Comparison of ENCODE assay signal across 8 mouse cellular contexts in genomic region chr5:122968322-122968721, GRCm38 (mm10). TPM values are rescaled to one million over a fixed set of nuclear protein-coding genes. Genes with fewer than 3 reads are reported as not detected.
DNase-seq lines count a peak whose midpoint lies in the region; ATAC-seq and TF ChIP-seq lines count a peak whose summit lies in the region.
"Had no signal": no experiment of that assay in that cellular context is flagged by ENCODE, and none has a peak within 500 bp of the region (broad histone marks: within the 10 kb centered on the region; RNA-seq: fewer than 3 reads in every experiment).

No protein-coding gene starts in this region.

- TF ChIP-seq EP300 in MEL (IDR thresholded peaks at IDR 0.05; ENCODE audit: low read depth in 1 of 2, low read length in 2 of 2): no peak

- TF ChIP-seq RAD21 in MEL (IDR thresholded peaks at IDR 0.05; ENCODE audit: low read depth, low read length): peak; percentile 78

- peak; percentile 54 to 63; a peak in 3 of 4 replicates for ATAC-seq in hematopoietic stem cell, adult 5-6 weeks (replicated peaks in 1 of 2; ENCODE audit: insufficient read depth in 1 of 2, low FRiP score in 2 of 2, low TSS enrichment in 1 of 2, low read depth in 1 of 2, poor library complexity in 2 of 2, severe bottlenecking in 2 of 2)

- H3K4me1 ChIP-seq in MEL (ENCODE audit: control insufficient read depth in 1 of 2, insufficient read depth in 2 of 2, low read length in 2 of 2): peaks cover 0 to 13% of the 10 kb centered on the region in 2 experiments; a peak in 2 of 4 replicates
- no peaks in the 10 kb centered on the region for H3K4me1 ChIP-seq in embryonic fibroblast, embryonic 13.5 days (ENCODE audit: control insufficient read depth, insufficient read depth, low read length)
- H3K4me1 ChIP-seq in small intestine, adult 2 months (ENCODE audit: control insufficient read depth, insufficient read depth, insufficient read length, low read length): peaks cover 15% of the 10 kb centered on the region
- H3K4me1 ChIP-seq: hindbrain, embryonic 15.5 days had no signal

- no peak overlapping the region for H3K4me3 ChIP-seq in MEL (ENCODE audit: control insufficient read depth in 1 of 2, insufficient read depth in 1 of 2, low read depth in 2 of 2, low read length in 2 of 2)
- no peak overlapping the region for H3K4me3 ChIP-seq in embryonic fibroblast, embryonic 13.5 days (ENCODE audit: insufficient read depth, low read length)
- no peak overlapping the region for H3K4me3 ChIP-seq in small intestine, adult 2 months (ENCODE audit: low read depth, low read length)
- H3K4me3 ChIP-seq: hindbrain, embryonic 15.5 days had no signal

- peaks cover 0 to 17% of the 10 kb centered on the region in 2 experiments; a peak in 2 of 4 replicates for H3K36me3 ChIP-seq in MEL (ENCODE audit: control insufficient read depth in 1 of 2, insufficient read depth in 2 of 2, low read length in 2 of 2)
- no peaks in the 10 kb centered on the region for H3K36me3 ChIP-seq in small intestine, adult 2 months (ENCODE audit: control insufficient read depth, insufficient read depth, low read length)
- H3K36me3 ChIP-seq: hindbrain, embryonic 15.5 days had no signal

- H3K9me3 ChIP-seq in MEL (replicated peaks; ENCODE audit: insufficient read depth, low read length): no peaks in the 10 kb centered on the region
- H3K9me3 ChIP-seq: hindbrain, embryonic 15.5 days had no signal

- WGBS in small intestine, adult 2 months: 10% methylated on average over 4 of the region's 4 CpGs

- H3K9ac ChIP-seq in MEL (ENCODE audit: control insufficient read depth, low read depth, low read length, poor library complexity, severe bottlenecking): no peak overlapping the region
- H3K9ac ChIP-seq: hindbrain, embryonic 15.5 days had no signal

- TF ChIP-seq CTCF in MEL (IDR thresholded peaks at IDR 0.05 in 2 of 3, conservative IDR thresholded peaks at IDR 0.05 in 1 of 3; ENCODE audit: control insufficient read depth in 1 of 3, insufficient read depth in 1 of 3, low read depth in 2 of 3, low read length in 3 of 3, poor library complexity in 1 of 3, severe bottlenecking in 1 of 3): peak; percentile 47 to 83 (median 66)
- TF ChIP-seq CTCF in embryonic fibroblast, embryonic 13.5 days (IDR thresholded peaks at IDR 0.05; ENCODE audit: borderline replicate concordance, insufficient read depth, low read length): peak; percentile 81; the same call in 1 of the 2 replicates
- TF ChIP-seq CTCF in small intestine, adult 2 months (IDR thresholded peaks at IDR 0.05; ENCODE audit: extremely low read depth, insufficient read length, insufficient replicate concordance, low read depth, low read length): peak; percentile 94

- no peaks in the 10 kb centered on the region for H3K79me2 ChIP-seq in MEL (ENCODE audit: control insufficient read depth, insufficient read depth, low read length, poor library complexity)

- H3K27ac ChIP-seq in MEL (ENCODE audit: control insufficient read depth, low read depth, low read length): no peak overlapping the region
- no peak overlapping the region for H3K27ac ChIP-seq in embryonic fibroblast, embryonic 13.5 days (ENCODE audit: insufficient read depth, low read length)
- H3K27ac ChIP-seq in small intestine, adult 2 months (ENCODE audit: insufficient read depth, low read depth, low read length): no peak overlapping the region
- H3K27ac ChIP-seq: hindbrain, embryonic 15.5 days had no signal

- DNase-seq in MEL (ENCODE audit: low read depth, low spot score): peak; percentile 52
- DNase-seq in adrenal gland, postnatal 25 days: peak; percentile 76
- peak; percentile 78 to 84 for DNase-seq in layer of hippocampus, postnatal 10 days (ENCODE audit: low spot score in 2 of 2)
- DNase-seq in lung, postnatal 25 days (ENCODE audit: low spot score): peak; percentile 85

- no peaks in the 10 kb centered on the region for H3K27me3 ChIP-seq in MEL (ENCODE audit: control insufficient read depth in 1 of 2, insufficient read depth in 2 of 2, low read length in 2 of 2)
- H3K27me3 ChIP-seq in small intestine, adult 2 months (ENCODE audit: control insufficient read depth, insufficient read depth, low read length): no peaks in the 10 kb centered on the region
- H3K27me3 ChIP-seq: hindbrain, embryonic 15.5 days had no signal

- TF ChIP-seq POLR2A in MEL (IDR thresholded peaks at IDR 0.05; ENCODE audit: control insufficient read depth in 1 of 2, insufficient read depth in 1 of 2, low read depth in 1 of 2, low read length in 2 of 2, poor library complexity in 1 of 2): no peak
- no peak for TF ChIP-seq POLR2A in embryonic fibroblast, embryonic 13.5 days (IDR thresholded peaks at IDR 0.05; ENCODE audit: low read depth, low read length)
- no peak for TF ChIP-seq POLR2A in small intestine, adult 2 months (IDR thresholded peaks at IDR 0.05; ENCODE audit: low read depth, low read length)

TF ChIP-seq in MEL, 35 proteins besides CTCF, POLR2A, EP300 and RAD21:
- TF ChIP-seq SMC3 (IDR thresholded peaks at IDR 0.05; ENCODE audit: low read depth, low read length) (peak; percentile 84), ZC3H11A (IDR thresholded peaks at IDR 0.05; ENCODE audit: low read depth, low read length) (peak; percentile 50), JUND (IDR thresholded peaks at IDR 0.05; ENCODE audit: low read depth, low read length) (no peak)

RNA-seq across cellular contexts. Expression of gene Kdm2b, which starts 21.3 kb away (rescaled TPM):
- 24.8 and 29.2 TPM in 2 replicates for total RNA-seq in MEL (2012; rRNA removed)
- polyA plus RNA-seq in MEL (2012; ENCODE audit: insufficient read depth in 1 of 2, insufficient read length in 2 of 2, low read depth in 1 of 2, low replicate concordance in 2 of 2, missing spikeins in 1 of 2): 10 to 100 TPM in 1 of 2 experiments, not detected in 1; 48.9 TPM
- 16.4 and 22.7 TPM in 2 replicates for total RNA-seq in adrenal gland, postnatal 25 days (2021)
- polyA plus RNA-seq in embryonic fibroblast, embryonic 13.5 days (2011; ENCODE audit: insufficient read length, low read depth, missing spikeins): 18.0 and 22.4 TPM in 2 replicates
- total RNA-seq in hematopoietic stem cell, adult 5-6 weeks (2017): 59.0 and 70.8 TPM in 2 replicates
- total RNA-seq in layer of hippocampus, postnatal 10 days (2021): 10 to 100 TPM; 58.6 to 59.2 TPM
- 8.6 and 12.0 TPM in 2 replicates for polyA plus RNA-seq in small intestine, adult 2 months (2012; rRNA removed)

RNA-seq across cellular contexts. Expression of gene Orai1, which starts 46.6 kb away (rescaled TPM):
- 4.5 and 4.7 TPM in 2 replicates for total RNA-seq in MEL (2012; rRNA removed)
- 10 to 100 TPM in 1 of 2 experiments, not detected in 1; 13.3 TPM for polyA plus RNA-seq in MEL (2012; ENCODE audit: insufficient read depth in 1 of 2, insufficient read length in 2 of 2, low read depth in 1 of 2, low replicate concordance in 2 of 2, missing spikeins in 1 of 2)
- 11.7 and 13.4 TPM in 2 replicates for total RNA-seq in adrenal gland, postnatal 25 days (2021)
- polyA plus RNA-seq in embryonic fibroblast, embryonic 13.5 days (2011; ENCODE audit: insufficient read length, low read depth, missing spikeins): 9.3 and 10.6 TPM in 2 replicates
- total RNA-seq in hematopoietic stem cell, adult 5-6 weeks (2017): 16.8 and 18.2 TPM in 2 replicates
- total RNA-seq in layer of hippocampus, postnatal 10 days (2021): 10 to 100 TPM; 16.1 to 19.2 TPM
- polyA plus RNA-seq in small intestine, adult 2 months (2012; rRNA removed): 70.0 and 133 TPM in 2 replicates
